In the genomic region with DNA sequence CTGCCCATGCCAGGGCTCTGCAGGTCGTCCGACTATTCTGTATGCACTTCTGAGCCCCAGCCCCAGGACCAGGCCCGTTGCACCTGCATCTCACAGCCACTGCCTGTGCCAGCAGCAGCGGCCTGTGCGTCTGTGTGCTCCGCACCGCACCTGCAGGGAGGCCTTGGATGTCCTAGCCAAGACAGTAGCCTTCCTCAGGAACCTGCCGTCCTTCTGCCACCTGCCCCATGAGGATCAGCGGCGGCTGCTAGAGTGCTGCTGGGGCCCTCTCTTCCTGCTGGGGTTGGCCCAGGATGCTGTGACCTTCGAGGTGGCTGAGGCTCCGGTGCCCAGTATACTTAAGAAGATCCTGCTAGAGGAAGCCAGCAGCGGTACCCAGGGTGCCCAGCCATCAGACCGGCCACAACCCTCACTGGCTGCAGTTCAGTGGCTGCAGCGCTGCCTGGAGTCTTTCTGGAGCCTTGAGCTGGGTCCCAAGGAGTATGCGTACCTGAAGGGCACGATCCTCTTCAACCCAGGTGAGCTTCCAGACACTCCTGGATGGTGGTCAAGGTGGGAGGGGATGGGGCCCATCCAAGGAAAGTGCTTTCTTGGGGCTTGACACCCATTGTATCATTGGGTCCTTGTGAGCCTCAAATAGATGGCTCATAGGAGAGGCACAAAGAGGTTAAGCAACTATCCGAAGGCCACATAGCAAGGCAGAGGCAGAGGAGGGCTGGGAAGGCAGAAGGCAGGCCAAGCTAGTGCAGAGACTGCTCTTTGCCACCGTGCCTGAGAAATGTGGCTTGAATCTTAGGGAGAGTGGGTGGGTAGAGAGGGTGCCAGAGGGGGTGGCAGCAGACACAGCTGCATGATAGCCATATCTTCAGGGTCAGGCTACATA, we compare ENCODE assay signal across 14 mouse cellular contexts. TPM values are rescaled to one million over a fixed set of nuclear protein-coding genes. Genes with fewer than 3 reads are reported as not detected.
DNase-seq lines count a peak whose midpoint lies in the region; ATAC-seq and TF ChIP-seq lines count a peak whose summit lies in the region.
"Had no signal": no experiment of that assay in that cellular context is flagged by ENCODE, and none has a peak within 500 bp of the region (broad histone marks: within the 10 kb centered on the region; RNA-seq: fewer than 3 reads in every experiment).

No protein-coding gene starts in this region.

- 0 out of 2 replicates have a peak, but pooled peaks cover 4% of the 10 kb centered on the region for H3K36me3 ChIP-seq in heart, embryonic 14.5 days (ENCODE audit: control insufficient read depth, insufficient read depth, low read length)
- H3K36me3 ChIP-seq in liver, embryonic 15.5 days (replicated peaks) = no peaks in the 10 kb centered on the region
- H3K36me3 ChIP-seq: embryonic facial prominence, embryonic 10.5 days; limb, embryonic 10.5 days; neural tube, embryonic 13.5 days had no signal

- peak overlapping the region; percentile 73 for H3K27ac ChIP-seq in bone marrow macrophage, adult 2 months (ENCODE audit: insufficient read depth, low read depth, low read length)
- peak overlapping the region; percentile 87 to 91 for H3K27ac ChIP-seq in heart, embryonic 14.5 days (replicated peaks in 1 of 2; ENCODE audit: control insufficient read depth in 1 of 2, insufficient read depth in 1 of 2, low read depth in 2 of 2, low read length in 2 of 2)
- H3K27ac ChIP-seq in liver, embryonic 15.5 days (replicated peaks) = no peak overlapping the region
- H3K27ac ChIP-seq: embryonic facial prominence, embryonic 10.5 days; forebrain, embryonic 13.5 days; kidney, postnatal 0 days; limb, embryonic 10.5 days; neural tube, embryonic 13.5 days had no signal

- no peak for TF ChIP-seq CTCF in bone marrow macrophage, adult 2 months (IDR thresholded peaks at IDR 0.05; ENCODE audit: low read depth, low read length)

- no peaks in the 10 kb centered on the region for H3K27me3 ChIP-seq in heart, embryonic 14.5 days (ENCODE audit: control insufficient read depth, insufficient read depth, low read length)
- H3K27me3 ChIP-seq in liver, embryonic 15.5 days = no peaks in the 10 kb centered on the region; the same call in 1 of the 2 replicates
- H3K27me3 ChIP-seq: neural tube, embryonic 13.5 days had no signal

- ATAC-seq in heart, embryonic 14.5 days (ENCODE audit: insufficient number of reproducible peaks, insufficient read depth, low FRiP score, low read depth) = no peak
- ATAC-seq in liver, embryonic 15.5 days (ENCODE audit: insufficient read depth) = no peak
- ATAC-seq: forebrain, embryonic 13.5 days had no signal

- WGBS in heart, embryonic 14.5 days = 48% methylated on average over 19 of the region's 19 CpGs
- WGBS in liver, embryonic 15.5 days (ENCODE audit: insufficient replicate concordance) = 43% methylated on average over 19 of the region's 19 CpGs

- H3K4me3 ChIP-seq in bone marrow macrophage, adult 2 months (ENCODE audit: insufficient read depth, low read length) = peak overlapping the region; percentile 76
- peak overlapping the region; percentile 41 to 51 for H3K4me3 ChIP-seq in heart, embryonic 14.5 days (ENCODE audit: control insufficient read depth in 1 of 2, insufficient read depth in 1 of 2, low read depth in 1 of 2, low read length in 2 of 2)
- H3K4me3 ChIP-seq in liver, embryonic 15.5 days (replicated peaks) = no peak overlapping the region; the same call in 1 of the 2 replicates
- H3K4me3 ChIP-seq: embryonic facial prominence, embryonic 10.5 days; forebrain, embryonic 13.5 days; limb, embryonic 10.5 days; neural tube, embryonic 13.5 days had no signal

- peak overlapping the region; percentile 74 for H3K9ac ChIP-seq in heart, embryonic 14.5 days (ENCODE audit: low read length)
- no peak overlapping the region for H3K9ac ChIP-seq in liver, embryonic 15.5 days
- H3K9ac ChIP-seq: forebrain, embryonic 13.5 days; neural tube, embryonic 13.5 days had no signal

- no peak; the same call in 1 of the 2 replicates for TF ChIP-seq POLR2A in bone marrow macrophage, adult 2 months (IDR thresholded peaks at IDR 0.05; ENCODE audit: borderline replicate concordance, low read depth, low read length)

- H3K4me1 ChIP-seq in bone marrow macrophage, adult 2 months (ENCODE audit: control insufficient read depth, insufficient read depth, low read length) = peaks cover 18% of the 10 kb centered on the region
- H3K4me1 ChIP-seq in heart, embryonic 14.5 days (ENCODE audit: control insufficient read depth in 2 of 2, insufficient read depth in 2 of 2, low read length in 2 of 2) = peaks cover 15 to 16% of the 10 kb centered on the region in 2 experiments
- H3K4me1 ChIP-seq in liver, embryonic 15.5 days (replicated peaks) = peaks cover 23% of the 10 kb centered on the region
- H3K4me1 ChIP-seq: forebrain, embryonic 13.5 days; neural tube, embryonic 13.5 days had no signal

- no peaks in the 10 kb centered on the region for H3K9me3 ChIP-seq in heart, embryonic 14.5 days (ENCODE audit: control insufficient read depth, low read length)
- no peaks in the 10 kb centered on the region for H3K9me3 ChIP-seq in liver, embryonic 15.5 days (replicated peaks)
- H3K9me3 ChIP-seq: embryonic facial prominence, embryonic 10.5 days; forebrain, embryonic 13.5 days; limb, embryonic 10.5 days; neural tube, embryonic 13.5 days had no signal

- H3K4me2 ChIP-seq in heart, embryonic 14.5 days (ENCODE audit: low read length) = peak overlapping the region; percentile 66
- peak overlapping the region; percentile 32 for H3K4me2 ChIP-seq in liver, embryonic 15.5 days
- H3K4me2 ChIP-seq: forebrain, embryonic 13.5 days; neural tube, embryonic 13.5 days had no signal

- DNase-seq in kidney, adult 18-20 months = peak; percentile 27
- DNase-seq in kidney, postnatal 14 days = no peak
- no peak for DNase-seq in gastrocnemius, postnatal 25 days
- DNase-seq in left cerebral cortex, adult 8-10 months (ENCODE audit: low spot score in 2 of 2) = no peak
- DNase-seq in layer of hippocampus, adult 8-10 months (ENCODE audit: low spot score in 2 of 2) = no peak

RNA-seq across cellular contexts. Expression of a gene that starts 0.5 kb away (rescaled TPM):
- not detected in 2 replicates for polyA plus RNA-seq in bone marrow macrophage, adult 2 months (2012; ENCODE audit: insufficient read depth, insufficient read length, missing spikeins)
- 15.8 and 18.7 TPM in 2 replicates for polyA plus RNA-seq in heart, embryonic 14.5 days (2014; fragmentation: Nextera tagmentation; extraction: Ambion mirVana)
- 0.97 and 1.2 TPM in 2 replicates for polyA plus RNA-seq in liver, embryonic 15.5 days (2015; fragmentation: Nextera tagmentation; extraction: Ambion mirVana)
- total RNA-seq in gastrocnemius, postnatal 25 days (2021) = not detected
- not detected for total RNA-seq in left cerebral cortex, adult 8-10 months (2022)
- not detected for total RNA-seq in layer of hippocampus, adult 8-10 months (2022)
- polyA plus RNA-seq: forebrain, embryonic 13.5 days; gonadal fat pad, adult 2 months; neural tube, embryonic 13.5 days had no signal

RNA-seq across cellular contexts. Expression of a gene that starts 7.9 kb away (rescaled TPM):
- 107 and 110 TPM in 2 replicates for polyA plus RNA-seq in bone marrow macrophage, adult 2 months (2012; ENCODE audit: insufficient read depth, insufficient read length, missing spikeins)
- polyA plus RNA-seq in heart, embryonic 14.5 days (2014; fragmentation: Nextera tagmentation; extraction: Ambion mirVana) = 153 and 164 TPM in 2 replicates
- 116 TPM in 2 replicates for polyA plus RNA-seq in liver, embryonic 15.5 days (2015; fragmentation: Nextera tagmentation; extraction: Ambion mirVana)
- total RNA-seq in gastrocnemius, postnatal 25 days (2021) = 10 to 100 TPM; 40.3 to 44.7 TPM
- total RNA-seq in left cerebral cortex, adult 8-10 months (2022) = 100 to 1,000 TPM; 139 to 165 (median 156) TPM
- total RNA-seq in layer of hippocampus, adult 8-10 months (2022) = 100 to 1,000 TPM; 120 to 138 (median 128) TPM

RNA-seq across cellular contexts. Expression of a gene that starts 20.9 kb away (rescaled TPM):
- polyA plus RNA-seq in bone marrow macrophage, adult 2 months (2012; ENCODE audit: insufficient read depth, insufficient read length, missing spikeins) = 12.9 and 17.4 TPM in 2 replicates
- polyA plus RNA-seq in heart, embryonic 14.5 days (2014; fragmentation: Nextera tagmentation; extraction: Ambion mirVana) = 5.4 and 6.1 TPM in 2 replicates
- 3.8 and 4.9 TPM in 2 replicates for polyA plus RNA-seq in liver, embryonic 15.5 days (2015; fragmentation: Nextera tagmentation; extraction: Ambion mirVana)
- 1 to 10 TPM; 2.1 to 3.6 TPM for total RNA-seq in gastrocnemius, postnatal 25 days (2021)
- total RNA-seq in left cerebral cortex, adult 8-10 months (2022) = 1 to 10 TPM; 6.8 to 8.9 (median 7.4) TPM
- total RNA-seq in layer of hippocampus, adult 8-10 months (2022) = 1 to 10 TPM; 7.5 to 9.8 (median 8.8) TPM

RNA-seq across cellular contexts. Expression of a gene that starts 30.5 kb away (rescaled TPM):
- 9.3 and 11.2 TPM in 2 replicates for polyA plus RNA-seq in bone marrow macrophage, adult 2 months (2012; ENCODE audit: insufficient read depth, insufficient read length, missing spikeins)
- 11.2 and 12.5 TPM in 2 replicates for polyA plus RNA-seq in heart, embryonic 14.5 days (2014; fragmentation: Nextera tagmentation; extraction: Ambion mirVana)
- polyA plus RNA-seq in liver, embryonic 15.5 days (2015; fragmentation: Nextera tagmentation; extraction: Ambion mirVana) = 8.6 and 10.8 TPM in 2 replicates
- 1 to 10 TPM; 4.6 to 4.9 TPM for total RNA-seq in gastrocnemius, postnatal 25 days (2021)
- 10 to 100 TPM; 10.4 to 12.4 (median 11.3) TPM for total RNA-seq in left cerebral cortex, adult 8-10 months (2022)
- total RNA-seq in layer of hippocampus, adult 8-10 months (2022) = 10 to 100 TPM in 2 of 4 experiments, 1 to 10 TPM in 2; 9.3 to 11.8 (median 10.3) TPM

RNA-seq across cellular contexts. Expression of a gene that starts 34.9 kb away (rescaled TPM):
- polyA plus RNA-seq in bone marrow macrophage, adult 2 months (2012; ENCODE audit: insufficient read depth, insufficient read length, missing spikeins) = not detected in 2 replicates
- polyA plus RNA-seq in heart, embryonic 14.5 days (2014; fragmentation: Nextera tagmentation; extraction: Ambion mirVana) = 0.20 and 0.62 TPM in 2 replicates
- polyA plus RNA-seq in liver, embryonic 15.5 days (2015; fragmentation: Nextera tagmentation; extraction: Ambion mirVana) = 1.0 and 1.5 TPM in 2 replicates
- total RNA-seq in gastrocnemius, postnatal 25 days (2021) = not detected
- total RNA-seq in left cerebral cortex, adult 8-10 months (2022) = under 1 TPM in 2 of 4 experiments, not detected in 2; 0.35 to 0.62 TPM
- 1 to 10 TPM in 2 of 4 experiments, under 1 TPM in 2; 0.45 to 2.0 (median 1.2) TPM for total RNA-seq in layer of hippocampus, adult 8-10 months (2022)
